Mouse (Mus musculus) lung, adult 2 months (tissue): ENCODE measurements around the gene Pglyrp4.

Experiments
- CTCF ChIP-seq: fragments of 200-500 bp; IDR thresholded peaks from 2 replicates; pipeline ENCODE4 v1.5.1; 2011; ENCODE audit warnings: mild to moderate bottlenecking, low read length, control low read depth; ENCODE audit not compliant: insufficient read depth
- POLR2A ChIP-seq: fragments of 200-500 bp; IDR thresholded peaks from 2 replicates; pipeline ENCODE4 v1.6.1; 2011; ENCODE audit warnings: low read depth, mild to moderate bottlenecking, control low read depth, low read length, borderline replicate concordance; ENCODE audit errors: extremely low read depth

DNA sequence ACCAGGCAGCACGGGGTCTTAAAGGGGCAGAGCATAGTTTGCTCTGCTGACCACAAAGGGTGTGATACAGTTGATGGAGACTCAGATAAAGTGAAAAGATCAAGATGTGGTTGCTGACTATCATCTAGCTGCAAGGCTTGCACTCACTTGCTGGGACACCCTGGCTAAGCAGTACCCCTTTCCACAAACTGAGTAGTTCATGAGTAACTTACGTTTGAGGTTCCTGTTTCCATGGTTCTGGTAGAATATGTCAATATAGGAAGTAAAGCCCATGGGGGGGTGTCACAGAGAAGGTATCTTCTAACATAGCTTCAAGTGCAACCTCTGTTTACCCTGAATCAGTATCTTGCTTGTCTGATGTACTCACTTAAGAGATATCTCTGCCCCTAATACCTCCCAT, 33.2 kb upstream of the Pglyrp4 start:
- TF ChIP-seq CTCF (no peak), POLR2A (no peak)
